Mouse (Mus musculus): ENCODE data around the gene Dcst1. TPM values are rescaled to one million over a fixed set of nuclear protein-coding genes. Genes with fewer than 3 reads are reported as not detected.

Gene Dcst1
- total RNA-seq, 2 experiments from 2014 or later: not detected

- no peak for DNase-seq
Observed at GRCm38 (mm10) chr3:89360237-89360636, 4.8 kb downstream of the Dcst1 start.

DNA sequence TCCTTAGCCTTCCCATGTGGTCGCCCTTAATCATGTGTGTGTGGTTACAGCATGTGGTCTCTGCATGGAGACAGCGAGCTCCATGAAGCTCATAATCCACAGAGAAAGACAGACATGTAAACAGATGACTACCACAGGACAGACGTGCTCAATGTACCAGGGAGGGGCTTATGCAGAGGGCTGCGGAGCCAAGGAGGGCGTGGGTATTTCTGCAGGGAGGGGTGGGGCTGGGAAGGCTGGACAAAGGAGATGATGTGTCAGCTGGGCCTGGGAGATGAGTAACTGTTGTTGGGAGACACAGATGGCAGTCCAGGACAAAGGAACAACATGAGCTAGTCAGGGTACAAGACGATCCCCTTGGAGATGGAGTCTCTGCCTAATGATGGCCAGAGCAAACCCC, 5.4 kb downstream of the Dcst1 start:
- no peak for DNase-seq

- DNase-seq: no peak
Observed at GRCm38 (mm10) chr3:89356029-89356428, 9.0 kb downstream of the Dcst1 start.

DNA sequence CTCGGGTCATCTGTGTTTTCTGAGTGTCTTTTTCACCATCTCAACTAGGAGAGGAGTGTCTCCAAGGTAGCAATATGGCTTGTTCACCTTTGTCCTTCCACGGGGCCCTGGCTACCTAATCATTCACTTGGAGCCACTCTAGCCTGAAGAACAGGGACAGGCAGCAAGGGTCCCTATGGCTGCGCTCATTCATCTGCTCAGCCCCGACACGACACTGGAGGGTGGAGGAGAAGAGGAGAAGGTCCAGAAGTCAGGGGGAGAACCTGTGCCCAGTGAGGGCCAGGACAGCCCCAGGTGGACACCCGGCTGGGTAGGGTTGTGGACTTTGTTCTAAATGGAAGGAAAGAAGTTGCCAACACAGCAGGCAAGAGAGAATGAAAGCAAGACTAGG, 9.5 kb downstream of the Dcst1 start:
- DNase-seq: no peak

GRCm38 (mm10) chr3:89354816-89355511, 10.1 kb downstream of the Dcst1 start:
- DNase-seq: peak; percentile 81 to 86

DNA sequence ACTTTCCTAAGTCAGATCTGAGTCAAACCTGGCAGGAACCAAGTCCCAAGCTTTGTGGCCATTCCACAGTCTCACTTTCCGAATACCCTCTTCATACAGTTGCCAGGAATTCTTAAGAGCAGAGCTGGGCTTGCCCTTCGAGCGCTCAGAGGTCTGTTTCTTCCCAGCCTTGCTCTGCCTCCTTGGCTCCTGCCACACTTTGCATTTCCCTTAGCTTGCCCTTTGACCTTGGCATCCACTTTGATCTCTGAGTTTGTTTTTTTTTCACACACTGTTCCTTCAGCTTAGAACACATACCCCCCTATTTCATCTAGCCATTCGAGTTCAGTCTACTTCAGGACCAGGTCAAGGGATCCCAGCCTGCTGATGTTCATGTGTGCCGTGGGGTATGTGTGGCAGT, 13.8 kb downstream of the Dcst1 start:
- no peak for DNase-seq

DNA sequence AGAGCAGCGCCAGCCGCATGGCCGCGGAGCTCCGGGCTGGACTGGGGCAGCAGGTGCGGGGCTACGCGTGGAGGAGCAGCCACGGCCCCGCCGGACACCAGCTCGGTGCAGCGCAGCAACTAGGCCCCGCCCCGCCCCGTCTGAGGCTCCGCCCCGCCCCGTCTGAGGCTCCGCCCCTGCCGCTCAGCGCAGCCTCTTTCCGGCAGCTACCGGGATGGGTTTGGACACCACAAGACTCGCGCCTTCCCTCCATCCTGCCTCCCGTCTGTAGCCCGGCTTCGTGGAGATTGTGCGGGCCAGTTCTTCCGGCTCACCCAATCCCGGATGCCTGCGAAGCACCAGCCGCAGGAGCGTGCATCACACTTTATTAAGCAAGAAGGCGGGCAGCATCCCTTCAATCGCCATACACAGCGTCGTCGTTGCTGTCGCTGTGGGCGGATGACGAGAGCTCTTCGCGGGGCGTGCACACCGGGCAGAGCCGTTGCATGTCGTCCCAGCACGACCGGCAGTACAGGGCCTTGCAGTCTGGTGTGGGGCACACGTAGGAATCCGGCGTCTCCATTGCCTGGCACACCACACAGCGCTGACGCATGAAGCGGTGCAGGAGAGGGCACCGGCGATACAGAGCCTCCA, 15.1 kb downstream of the Dcst1 start, which contains the start of gene Adam15:
TSS of gene Adam15 (minus strand) at position 128 of the 633 bp plus-strand sequence.
- peak; percentile 90 to 91 for DNase-seq

GRCm38 (mm10) chr3:89348911-89349868, 15.9 kb downstream of the Dcst1 start:
- DNase-seq: no peak

- no peak for DNase-seq
Observed at GRCm38 (mm10) chr3:89347916-89348315, 17.1 kb downstream of the Dcst1 start.

- DNase-seq: no peak
Observed at GRCm38 (mm10) chr3:89346815-89347540, 18.1 kb downstream of the Dcst1 start.

GRCm38 (mm10) chr3:89343279-89343678, 21.8 kb downstream of the Dcst1 start:
- DNase-seq: no peak

- no peak for DNase-seq
Observed at GRCm38 (mm10) chr3:89341794-89342193, 23.3 kb downstream of the Dcst1 start.

GRCm38 (mm10) chr3:89340465-89340864, 24.6 kb downstream of the Dcst1 start:
- DNase-seq: peak; percentile 78 to 84

DNA sequence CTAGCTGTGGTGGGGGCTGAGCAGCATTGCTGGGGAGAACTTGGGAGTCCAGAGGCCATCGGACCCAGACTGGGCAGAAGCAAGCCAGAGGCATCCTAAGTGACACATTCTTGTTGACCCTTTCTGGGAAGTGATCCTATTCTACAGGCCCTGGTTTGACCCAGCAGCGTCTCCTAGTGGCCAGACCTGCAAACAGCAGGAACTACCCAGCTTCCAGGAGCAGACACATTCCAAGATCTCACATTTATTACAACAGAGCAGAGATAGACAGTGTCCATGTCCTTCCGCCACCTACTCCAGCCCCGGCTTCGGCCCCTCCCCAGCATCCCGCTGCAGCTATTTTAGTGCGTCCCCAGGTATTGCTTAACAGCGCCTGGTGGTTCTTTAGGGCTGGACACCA, 25.6 kb downstream of the Dcst1 start:
- DNase-seq: peak in 1 of 2 experiments; percentile 56

DNA sequence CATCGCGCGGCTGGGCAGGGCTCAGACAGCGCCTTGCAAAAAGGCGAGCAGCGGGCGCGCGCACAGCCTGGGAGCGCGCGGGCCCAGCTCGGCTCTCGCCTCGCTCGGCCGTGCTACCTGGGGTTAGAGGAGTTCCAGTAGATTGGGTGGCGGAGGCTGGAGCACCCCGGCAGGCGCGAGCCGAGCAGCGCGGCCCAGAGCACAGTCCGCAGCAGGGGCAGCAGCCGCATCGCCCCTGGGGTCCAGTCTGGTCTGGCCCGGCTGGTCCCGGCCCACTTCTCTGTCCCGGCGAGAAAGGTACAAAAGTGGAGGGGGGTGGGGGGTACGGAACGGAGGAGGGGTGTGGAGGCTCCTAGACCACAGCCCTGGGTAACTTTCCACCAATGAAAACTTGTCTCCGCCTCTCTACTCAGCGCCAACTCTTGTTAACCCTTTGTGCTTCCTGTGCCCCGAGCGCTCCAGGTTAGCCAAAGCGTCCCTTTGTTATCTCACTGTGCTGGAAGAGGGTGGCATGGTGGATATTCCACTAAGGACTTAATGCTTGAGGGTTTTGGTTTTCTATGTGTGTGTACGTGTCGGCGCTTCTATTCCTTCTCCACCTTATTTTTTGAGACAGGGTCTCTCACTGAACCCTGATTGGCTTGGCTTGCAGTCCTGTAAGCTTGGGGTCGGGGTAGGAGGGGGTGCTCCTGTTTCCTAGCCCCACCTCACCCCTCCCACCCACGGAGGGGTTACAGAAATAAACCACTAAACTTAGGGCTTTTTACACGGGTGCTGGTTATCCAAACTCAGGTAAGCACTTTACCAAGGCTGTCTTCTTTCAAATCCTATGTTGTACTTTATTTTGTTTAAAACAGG, 27.1 kb downstream of the Dcst1 start, which contains the start of gene Efna4:
TSS of gene Efna4 (minus strand) at position 308 of the 858 bp plus-strand sequence.
- DNase-seq: no peak

DNA sequence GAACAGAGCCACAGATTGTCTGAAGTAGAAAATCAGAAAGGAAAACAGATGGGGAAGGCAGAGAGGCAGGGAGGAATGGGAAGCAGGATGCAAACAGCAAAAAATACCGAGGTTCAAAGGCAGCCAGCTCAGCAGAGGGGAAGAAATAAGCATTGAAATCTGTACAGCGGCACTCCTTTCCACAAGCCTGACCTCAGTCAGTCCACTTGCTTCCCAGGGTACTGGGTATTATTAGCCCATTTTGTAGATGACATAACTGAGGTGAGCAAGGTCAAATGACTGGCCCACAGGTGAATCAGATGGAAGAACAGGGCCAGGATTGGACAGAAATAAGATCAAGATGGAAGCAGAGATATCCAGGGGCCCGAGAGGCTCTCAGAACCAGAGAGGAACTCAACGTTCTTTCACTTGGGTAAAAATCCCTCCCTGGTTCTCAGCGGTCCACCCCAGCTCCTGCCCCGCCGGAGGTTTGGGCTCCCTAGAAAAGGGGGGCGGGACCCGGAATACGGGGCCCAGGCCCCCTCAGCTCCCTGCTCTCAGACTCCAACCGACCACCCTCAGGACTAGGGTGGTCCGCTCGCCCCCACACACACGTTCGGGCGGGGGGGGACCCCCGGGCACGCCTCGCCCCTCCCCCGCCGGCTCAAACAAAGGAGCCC, 27.9 kb downstream of the Dcst1 start:
- no peak for DNase-seq

- no peak for DNase-seq
Observed at GRCm38 (mm10) chr3:89336529-89336928, 28.5 kb downstream of the Dcst1 start.

DNA sequence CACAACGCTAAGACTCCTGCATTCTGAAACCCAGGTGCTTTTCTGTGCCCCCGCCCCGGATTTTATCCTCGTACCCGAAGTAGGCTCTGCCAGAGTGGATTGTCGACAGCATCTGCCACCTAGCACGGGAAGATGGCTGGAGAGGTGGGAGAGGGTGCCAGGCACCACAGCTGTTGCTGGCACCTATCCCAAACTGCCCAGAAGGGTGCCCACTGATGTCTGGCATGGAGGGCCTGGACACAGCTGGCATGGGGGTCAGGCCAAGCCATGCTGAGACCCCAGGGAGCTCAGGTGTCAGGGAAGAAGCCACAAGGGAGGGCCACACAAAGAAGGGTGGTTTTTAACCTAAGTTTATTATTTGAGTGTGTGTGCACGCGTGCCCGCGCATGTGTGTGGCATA, 32.0 kb downstream of the Dcst1 start:
- DNase-seq: no peak

DNA sequence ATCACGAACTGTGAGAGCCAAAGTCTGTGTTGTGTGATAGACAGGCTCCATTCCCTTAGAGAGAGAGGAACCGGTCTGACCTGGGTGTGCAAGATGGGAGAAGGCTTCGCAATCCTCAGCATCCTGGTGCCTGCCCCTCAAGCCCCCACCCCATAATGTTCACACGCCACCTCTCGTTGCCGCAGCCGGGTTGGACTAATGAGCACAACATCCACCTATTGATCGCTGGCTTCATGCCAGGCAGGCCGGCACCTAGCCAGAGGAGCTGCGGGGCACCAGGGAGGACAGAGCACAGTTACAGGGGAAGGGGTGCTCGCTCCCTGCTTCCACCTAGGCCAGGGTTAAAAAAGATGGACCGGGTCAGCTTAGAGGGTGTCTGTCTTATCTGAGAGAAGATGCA, 32.6 kb downstream of the Dcst1 start:
- no peak for DNase-seq

DNA sequence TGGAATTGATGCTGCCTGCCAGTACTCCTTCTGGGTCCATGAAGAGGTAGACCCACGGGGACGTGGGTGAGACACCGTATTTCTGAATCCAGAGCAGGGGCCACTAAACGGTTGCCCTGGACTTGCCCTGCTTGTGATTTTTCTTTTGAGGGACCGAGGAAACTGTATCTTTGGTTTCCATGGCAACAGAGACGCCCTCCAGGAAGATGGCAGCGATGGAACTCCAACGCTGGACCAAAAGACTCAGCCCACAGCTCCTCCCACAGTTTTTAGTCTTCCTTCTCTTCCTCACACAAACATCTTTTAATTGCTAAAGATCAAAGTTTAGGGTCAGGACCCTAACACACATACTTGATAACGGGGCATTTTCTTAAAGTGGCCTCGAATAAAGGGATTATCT, 33.0 kb downstream of the Dcst1 start:
- DNase-seq: no peak

DNA sequence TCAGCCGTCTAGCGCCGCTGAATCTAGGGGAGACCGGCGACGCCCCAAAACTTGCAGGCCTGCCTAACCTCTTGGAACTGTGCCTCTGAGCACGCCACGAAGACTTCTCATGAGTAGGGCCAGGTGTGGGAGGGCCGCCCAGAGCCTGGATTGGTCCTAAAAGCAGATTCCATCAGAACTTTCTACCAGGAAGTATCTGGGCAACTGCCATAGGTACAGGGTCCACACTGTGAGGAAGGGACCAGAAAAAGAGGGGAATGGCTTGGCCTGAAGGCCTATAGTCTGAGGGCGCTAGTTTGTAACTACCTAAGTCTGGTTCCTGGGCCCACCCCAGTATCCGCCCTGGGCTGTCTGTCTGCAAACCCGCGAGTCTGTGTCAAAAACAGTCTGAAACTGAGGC, 33.5 kb downstream of the Dcst1 start:
- DNase-seq: no peak
